Mouse (Mus musculus) MEL (cell line): Measurements from ENCODE around the gene Tmub2.

ENCODE experiments used
- CTCF ChIP-seq, 3 experiments: IDR thresholded peaks in 2 of 3; conservative IDR thresholded peaks in 1 of 3; 2 replicates each; pipeline ENCODE4 v1.5.1; 2011 to 2012; ENCODE audit warnings: low read length in 3 of 3, low read depth in 2 of 3, mild to moderate bottlenecking in 2 of 3, improper control_type of control experiment in 1 of 3, inconsistent platforms in 1 of 3, mixed read lengths in 1 of 3, moderate library complexity in 1 of 3; ENCODE audit not compliant: control insufficient read depth in 1 of 3, insufficient read depth in 1 of 3, poor library complexity in 1 of 3, severe bottlenecking in 1 of 3
- JUND ChIP-seq: IDR thresholded peaks from 2 replicates; pipeline ENCODE4 v1.6.1; 2011; ENCODE audit warnings: low read depth, mild to moderate bottlenecking, improper control_type of control experiment, low read length
- KAT2A ChIP-seq: conservative IDR thresholded peaks from 2 replicates; pipeline ENCODE4 v1.6.1; 2012; ENCODE audit warnings: low read depth, low read length, improper control_type of control experiment, inconsistent platforms
- MAFK ChIP-seq: IDR thresholded peaks from 2 replicates; pipeline ENCODE4 v1.6.1; 2011; ENCODE audit warnings: low read depth, mild to moderate bottlenecking, low read length, improper control_type of control experiment, borderline replicate concordance
- MEF2A ChIP-seq: IDR thresholded peaks from 2 replicates; pipeline ENCODE4 v1.6.1; 2014; ENCODE audit warnings: low read depth, mild to moderate bottlenecking, inconsistent platforms, low read length, improper control_type of control experiment; ENCODE audit not compliant: poor library complexity, insufficient replicate concordance, severe bottlenecking; ENCODE audit errors: extremely low read depth
- MYC ChIP-seq: IDR thresholded peaks from 2 replicates; pipeline ENCODE4 v1.6.1; 2011; ENCODE audit warnings: low read depth, mild to moderate bottlenecking, low read length, improper control_type of control experiment, moderate library complexity
- NELFE ChIP-seq: IDR thresholded peaks from 2 replicates; pipeline ENCODE4 v1.6.1; 2011; ENCODE audit warnings: low read depth, low read length, improper control_type of control experiment
- POLR2A ChIP-seq, 2 experiments: IDR thresholded peaks; 2 replicates each; pipeline ENCODE4 v1.6.1; 2011 to 2012; ENCODE audit warnings: low read length in 2 of 2, mild to moderate bottlenecking in 2 of 2, control low read depth in 1 of 2, improper control_type of control experiment in 1 of 2, low read depth in 1 of 2, moderate library complexity in 1 of 2; ENCODE audit not compliant: control insufficient read depth in 1 of 2, insufficient read depth in 1 of 2, poor library complexity in 1 of 2
- RAD21 ChIP-seq: IDR thresholded peaks from 2 replicates; pipeline ENCODE4 v1.6.1; 2011; ENCODE audit warnings: mild to moderate bottlenecking, low read depth, low read length, improper control_type of control experiment
- USF1 ChIP-seq: IDR thresholded peaks from 2 replicates; pipeline ENCODE4 v1.6.1; 2014; ENCODE audit warnings: low read depth, mild to moderate bottlenecking, inconsistent platforms, low read length, improper control_type of control experiment, moderate library complexity
- ZKSCAN1 ChIP-seq: IDR thresholded peaks from 2 replicates; pipeline ENCODE4 v1.6.1; 2012; ENCODE audit warnings: low read depth, mild to moderate bottlenecking, inconsistent platforms, low read length, improper control_type of control experiment, moderate library complexity
- ZNF384 ChIP-seq: IDR thresholded peaks from 2 replicates; pipeline ENCODE4 v1.6.1; 2012; ENCODE audit warnings: low read depth, mild to moderate bottlenecking, inconsistent platforms, low read length, improper control_type of control experiment

GRCm38 (mm10) chr11:102288913-102289312 is 4.2 kb downstream of the Tmub2 start:
- TF ChIP-seq ZNF384 (no peak), MAFK (no peak), POLR2A (IDR thresholded peaks at IDR 0.05; ENCODE audit: control insufficient read depth in 1 of 2, insufficient read depth in 1 of 2, low read depth in 1 of 2, low read length in 2 of 2, poor library complexity in 1 of 2) (no peak), KAT2A (no peak), CTCF (IDR thresholded peaks at IDR 0.05 in 2 of 3, conservative IDR thresholded peaks at IDR 0.05 in 1 of 3; ENCODE audit: control insufficient read depth in 1 of 3, insufficient read depth in 1 of 3, low read depth in 2 of 3, low read length in 3 of 3, poor library complexity in 1 of 3, severe bottlenecking in 1 of 3) (no peak), MEF2A (no peak), NELFE (no peak), RAD21 (no peak), ZKSCAN1 (no peak), MYC (no peak), JUND (no peak), USF1 (no peak)
